ENCODE assay signal across 19 mouse cellular contexts in the genomic region with DNA sequence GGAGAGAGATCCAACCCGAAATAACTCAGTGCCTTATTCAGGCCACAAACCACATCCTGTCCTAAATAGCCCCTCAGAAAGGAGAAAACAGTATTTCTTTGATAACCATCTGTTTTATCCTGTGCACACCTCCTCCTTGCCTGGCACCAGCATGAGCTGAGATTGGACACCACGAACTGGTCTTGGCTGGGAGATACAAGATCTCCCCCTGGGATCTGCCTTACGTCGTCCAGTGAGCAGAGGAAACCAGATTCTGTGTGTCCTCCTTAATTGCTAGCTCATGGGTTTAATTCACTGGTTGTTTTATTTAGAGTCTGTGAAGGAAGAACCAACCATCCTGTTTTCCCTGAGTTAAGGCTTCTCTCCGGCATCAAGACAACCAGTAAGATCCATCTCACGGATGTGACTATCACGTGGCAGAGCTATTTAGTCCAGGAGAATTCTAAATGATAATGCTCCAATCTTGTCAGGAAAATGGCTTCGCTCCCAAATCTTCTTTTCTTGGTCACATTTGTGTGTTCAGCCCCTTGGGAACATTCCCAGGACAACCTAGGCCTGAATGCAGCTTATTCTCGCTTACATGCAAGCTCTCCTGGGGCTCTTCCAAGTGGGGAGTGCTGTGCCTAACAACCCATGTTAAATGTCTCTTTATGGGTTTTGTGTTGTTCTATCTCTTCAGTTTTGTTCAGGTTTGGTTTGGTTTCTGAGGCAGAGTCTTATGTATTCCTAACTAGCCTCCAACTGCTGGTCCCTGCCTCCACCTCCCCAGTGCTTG. TPM values are rescaled to one million over a fixed set of nuclear protein-coding genes. Genes with fewer than 3 reads are reported as not detected.
DNase-seq lines count a peak whose midpoint lies in the region; ATAC-seq and TF ChIP-seq lines count a peak whose summit lies in the region.
"Had no signal": no experiment of that assay in that cellular context is flagged by ENCODE, and none has a peak within 500 bp of the region (broad histone marks: within the 10 kb centered on the region; RNA-seq: fewer than 3 reads in every experiment).

No protein-coding gene starts in this region.

- H3K9me3 ChIP-seq in midbrain, postnatal 0 days (ENCODE audit: low read length), result no peaks in the 10 kb centered on the region
- no peaks in the 10 kb centered on the region for H3K9me3 ChIP-seq in midbrain, embryonic 14.5 days (ENCODE audit: control insufficient read depth, low read length)
- H3K9me3 ChIP-seq: limb, embryonic 13.5 days; liver, embryonic 15.5 days; neural tube, embryonic 13.5 days; stomach, embryonic 15.5 days had no signal

- WGBS in midbrain, postnatal 0 days, result 71% methylated on average over 9 of the region's 9 CpGs
- WGBS in midbrain, embryonic 14.5 days, result 79% methylated on average over 9 of the region's 9 CpGs

- no peaks in the 10 kb centered on the region for H3K79me3 ChIP-seq in C2C12 (ENCODE audit: low read depth)

- no peak overlapping the region for H3K9ac ChIP-seq in midbrain, postnatal 0 days (replicated peaks; ENCODE audit: low read length, poor library complexity, severe bottlenecking)
- no peak overlapping the region for H3K9ac ChIP-seq in midbrain, embryonic 14.5 days (replicated peaks; ENCODE audit: low read length)
- H3K9ac ChIP-seq: hindbrain, embryonic 14.5 days; limb, embryonic 13.5 days; liver, embryonic 15.5 days; neural tube, embryonic 13.5 days; stomach, embryonic 15.5 days had no signal

- H3K27ac ChIP-seq in gastrocnemius, adult 2 months, result peak overlapping the region; percentile 12; the same call in 1 of the 2 replicates
- no peak overlapping the region for H3K27ac ChIP-seq in midbrain, postnatal 0 days (ENCODE audit: low read depth, low read length)
- H3K27ac ChIP-seq in midbrain, embryonic 14.5 days (replicated peaks; ENCODE audit: low read depth, low read length), result no peak overlapping the region
- H3K27ac ChIP-seq: hindbrain, embryonic 14.5 days; limb, embryonic 13.5 days; liver, embryonic 15.5 days; neural tube, embryonic 13.5 days; stomach, embryonic 15.5 days had no signal

- intact Hi-C loops in gastrocnemius, adult 2 months (cut with DNase I), result no loop called here

- H3K4me2 ChIP-seq in midbrain, postnatal 0 days (ENCODE audit: low read depth, low read length, poor library complexity, severe bottlenecking), result no peak overlapping the region
- H3K4me2 ChIP-seq in midbrain, embryonic 14.5 days (ENCODE audit: low read length), result no peak overlapping the region
- H3K4me2 ChIP-seq: hindbrain, embryonic 14.5 days; limb, embryonic 13.5 days; liver, embryonic 15.5 days; neural tube, embryonic 13.5 days; stomach, embryonic 15.5 days had no signal

- no peak overlapping the region for H3ac ChIP-seq in C2C12 (ENCODE audit: control insufficient read depth, insufficient read length, low read depth)

- no peaks in the 10 kb centered on the region for H3K36me3 ChIP-seq in midbrain, postnatal 0 days (ENCODE audit: insufficient read depth, low read length)
- no peaks in the 10 kb centered on the region for H3K36me3 ChIP-seq in midbrain, embryonic 14.5 days (ENCODE audit: control insufficient read depth, insufficient read depth, low read length)
- no peaks in the 10 kb centered on the region for H3K36me3 ChIP-seq in C2C12 (ENCODE audit: control insufficient read depth, insufficient read depth)
- H3K36me3 ChIP-seq: limb, embryonic 13.5 days; liver, embryonic 15.5 days; neural tube, embryonic 13.5 days; stomach, embryonic 15.5 days had no signal

- no peak overlapping the region for H3K4me3 ChIP-seq in gastrocnemius, adult 2 months
- H3K4me3 ChIP-seq in midbrain, postnatal 0 days (ENCODE audit: low read depth, low read length), result no peak overlapping the region
- H3K4me3 ChIP-seq in midbrain, embryonic 14.5 days (replicated peaks; ENCODE audit: low read depth, low read length), result no peak overlapping the region
- H3K4me3 ChIP-seq in C2C12 (ENCODE audit: insufficient read depth, poor library complexity, severe bottlenecking), result no peak overlapping the region
- H3K4me3 ChIP-seq: erythroblast, embryonic 14.5 days; limb, embryonic 13.5 days; liver, embryonic 15.5 days; neural tube, embryonic 13.5 days; stomach, embryonic 15.5 days had no signal

- H3K27me3 ChIP-seq in midbrain, postnatal 0 days (ENCODE audit: insufficient read depth, low read length), result no peaks in the 10 kb centered on the region
- no peaks in the 10 kb centered on the region for H3K27me3 ChIP-seq in midbrain, embryonic 14.5 days (ENCODE audit: control insufficient read depth, insufficient read depth, low read length)
- H3K27me3 ChIP-seq in C2C12 (ENCODE audit: control insufficient read depth, insufficient read depth, insufficient read length), result no peaks in the 10 kb centered on the region
- H3K27me3 ChIP-seq: CH12.LX; limb, embryonic 13.5 days; liver, embryonic 15.5 days; neural tube, embryonic 13.5 days; stomach, embryonic 15.5 days had no signal

- ATAC-seq in midbrain, postnatal 0 days (ENCODE audit: low FRiP score), result no peak
- no peak for ATAC-seq in midbrain, embryonic 14.5 days (ENCODE audit: low FRiP score, low TSS enrichment)
- peak; percentile 37; the same call in 1 of the 2 replicates for ATAC-seq in common myeloid progenitor, adult 5-6 weeks (replicated peaks; ENCODE audit: low read depth, poor library complexity, severe bottlenecking)
- ATAC-seq: forebrain, embryonic 16.5 days had no signal

- no peaks in the 10 kb centered on the region for H3K79me2 ChIP-seq in C2C12 (ENCODE audit: control insufficient read depth, insufficient read depth)

- H3K4me1 ChIP-seq in midbrain, postnatal 0 days (ENCODE audit: insufficient read depth, low read length), result no peaks in the 10 kb centered on the region
- no peaks in the 10 kb centered on the region for H3K4me1 ChIP-seq in midbrain, embryonic 14.5 days (ENCODE audit: control insufficient read depth, insufficient read depth, low read length)
- H3K4me1 ChIP-seq: limb, embryonic 13.5 days; stomach, embryonic 15.5 days had no signal

- TF ChIP-seq CTCF in gastrocnemius, adult 2 months (IDR thresholded peaks at IDR 0.05), result no peak
- TF ChIP-seq CTCF in midbrain, postnatal 0 days (IDR thresholded peaks at IDR 0.05), result no peak
- TF ChIP-seq CTCF in C2C12 (IDR thresholded peaks at IDR 0.05; ENCODE audit: control insufficient read depth, insufficient read depth, insufficient read length), result no peak

- no peak for DNase-seq in gastrocnemius, adult 2 months
- DNase-seq in gastrocnemius, postnatal 10 days, result no peak
- DNase-seq in midbrain, postnatal 0 days (ENCODE audit: low spot score), result peak; percentile 54
- no peak for DNase-seq in midbrain, embryonic 14.5 days
- DNase-seq in urinary bladder, postnatal 10 days (ENCODE audit: low spot score), result no peak
- DNase-seq: cerebellum, adult 9-11 months; kidney, adult 18-20 months; kidney, postnatal 14 days; thymus, adult 2 months had no signal

TF ChIP-seq in C2C12, 6 proteins besides CTCF, POLR2A, EP300 and RAD21:
- peak; percentile 9 for TF ChIP-seq MYOD1 (IDR thresholded peaks at IDR 0.05; ENCODE audit: control insufficient read depth, insufficient read length, low read depth)
- no peak for TF ChIP-seq MYOG (IDR thresholded peaks at IDR 0.05; ENCODE audit: control insufficient read depth, extremely low read depth, insufficient read length)

RNA-seq across cellular contexts. Expression of gene Snapc3, which starts 20.3 kb away (rescaled TPM):
- 10 to 100 TPM in 1 of 2 experiments, 1 to 10 TPM in 1; 9.6 to 10.8 TPM for total RNA-seq in gastrocnemius, adult 2 months (2021)
- 10 to 100 TPM; 16.4 to 19.0 TPM for total RNA-seq in gastrocnemius, postnatal 10 days (2021)
- 38.0 and 40.5 TPM in 2 replicates for total RNA-seq in midbrain, postnatal 0 days (2014; rRNA removed)
- polyA plus RNA-seq in midbrain, postnatal 0 days (2015; fragmentation: Nextera tagmentation; extraction: Ambion mirVana), result 33.3 and 33.9 TPM in 2 replicates
- polyA plus RNA-seq in midbrain, embryonic 14.5 days (2014; fragmentation: Nextera tagmentation; extraction: Ambion mirVana), result 86.8 and 87.3 TPM in 2 replicates
- polyA plus RNA-seq in C2C12 (2012; fragmentation: generic; extraction: Trizol), result 13.4 TPM
- total RNA-seq in common myeloid progenitor, adult 5-6 weeks (2017), result 30.0 and 53.6 TPM in 2 replicates
